Mouse (Mus musculus): ENCODE measurements at regions not wholly inside any gene's neighbourhood (a gene's known extent, or its start where the extent isn't known, plus 50 kb on each side); places are given as distances from the start of the nearest gene placed in this dataset.
A peak's percentile ranks its signal among the peaks of the same experiment; 100 is the strongest.
"Not testable (repeated sequence)": the region's sequence is repeated elsewhere in the genome, so short reads cannot be mapped to it uniquely, and the experiment has no call there.

DNA sequence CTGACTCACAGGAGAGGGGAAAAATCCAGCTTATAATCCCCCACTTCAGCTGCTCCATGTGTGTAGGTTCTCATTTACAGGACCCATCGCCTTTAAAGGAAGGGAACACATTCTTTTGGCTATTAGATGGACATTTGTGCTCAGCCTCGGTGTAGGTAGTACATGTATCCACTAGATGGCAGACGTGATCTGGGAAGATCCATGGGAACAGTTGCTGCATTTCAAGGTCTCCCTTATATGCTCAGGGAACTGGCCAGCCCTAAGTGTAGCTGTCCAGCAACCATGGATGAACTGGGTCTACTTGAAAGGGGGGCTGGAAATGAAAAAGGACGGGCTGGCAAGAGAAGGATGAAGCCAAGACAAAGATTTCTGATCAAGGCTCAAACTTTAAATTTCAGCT, 124.0 kb downstream of the Akain1 start:
- peak; percentile 29 to 57 for DNase-seq (ENCODE audit: low spot score in 2 of 2)

DNA sequence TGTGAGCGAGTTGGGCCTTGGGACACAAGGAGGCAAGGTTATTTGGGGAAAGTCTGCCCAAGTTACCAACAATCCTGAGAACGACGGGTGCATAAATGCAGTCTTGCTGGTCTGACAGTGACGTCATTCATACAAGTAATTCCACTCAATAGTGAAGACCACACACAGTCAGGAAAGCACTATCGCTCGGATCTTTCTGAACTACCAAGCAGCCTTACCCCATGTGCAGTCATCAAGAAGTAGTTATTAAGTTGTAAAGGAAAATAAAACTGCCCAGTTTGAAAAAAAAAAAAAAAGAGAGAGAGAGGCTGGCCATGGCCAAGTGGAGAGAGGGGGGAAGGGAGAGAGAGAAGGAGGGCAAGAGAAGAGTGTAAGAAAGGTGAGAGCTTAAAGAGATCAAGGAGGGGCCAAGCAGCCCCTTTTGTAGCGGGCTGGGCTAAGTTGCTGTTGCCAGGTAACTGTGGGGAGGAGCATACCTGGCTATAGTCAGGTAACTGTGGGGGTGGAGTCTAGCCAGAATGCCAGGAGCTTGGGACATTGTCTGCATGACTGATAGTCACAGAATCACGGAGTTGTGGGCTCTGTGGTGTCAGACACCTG, 132.0 kb downstream of the Akain1 start:
- not testable (repeated sequence) for DNase-seq (ENCODE audit: low spot score in 2 of 2)

DNA sequence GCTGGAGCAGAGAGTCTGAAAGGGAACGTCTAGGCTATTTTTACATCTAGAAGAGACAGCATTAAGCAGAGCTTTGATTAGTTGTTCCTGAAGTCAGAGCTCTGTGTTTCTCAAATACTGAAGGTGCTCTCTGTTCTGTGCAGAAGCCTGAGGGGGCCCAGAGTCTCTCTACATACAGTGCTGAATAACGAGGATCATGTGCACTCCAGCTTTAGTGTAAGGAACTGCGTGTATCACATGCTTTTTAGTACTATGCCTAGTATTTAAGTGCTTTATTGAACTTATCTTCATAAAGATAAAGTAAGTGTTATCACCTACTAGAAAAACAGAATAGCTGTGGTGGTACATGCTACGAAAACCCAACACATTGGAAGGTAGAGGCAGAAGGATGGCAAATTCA, 151.4 kb downstream of the Akain1 start:
- DNase-seq (ENCODE audit: low spot score in 2 of 2), result no peak

GRCm38 (mm10) chr17:69597773-69598295, 158.7 kb downstream of the Akain1 start:
- DNase-seq (ENCODE audit: low spot score in 2 of 2), result no peak

- no peak for DNase-seq (ENCODE audit: low spot score in 2 of 2)
Measured at GRCm38 (mm10) chr17:69598461-69598860, 159.3 kb downstream of the Akain1 start.

DNA sequence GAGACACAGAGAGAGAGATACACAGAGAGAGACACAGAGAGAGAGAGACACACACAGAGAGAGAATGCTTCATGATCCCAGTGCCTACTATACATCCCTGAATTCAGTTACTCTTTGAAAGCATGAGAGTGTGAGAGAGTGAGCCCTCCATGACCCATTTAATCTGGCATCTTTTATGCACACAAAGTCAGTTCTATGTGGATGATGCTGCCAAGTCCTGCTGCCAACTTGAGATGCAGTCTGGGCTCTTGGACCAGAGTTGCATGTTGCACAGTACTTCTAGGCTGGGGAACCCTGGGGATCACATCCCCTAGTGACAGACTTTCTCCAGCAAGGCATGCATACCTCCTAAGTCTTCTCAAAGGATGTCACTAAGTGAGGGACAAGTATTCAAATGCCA, 164.5 kb downstream of the Akain1 start:
- DNase-seq (ENCODE audit: low spot score in 2 of 2), result no peak

DNA sequence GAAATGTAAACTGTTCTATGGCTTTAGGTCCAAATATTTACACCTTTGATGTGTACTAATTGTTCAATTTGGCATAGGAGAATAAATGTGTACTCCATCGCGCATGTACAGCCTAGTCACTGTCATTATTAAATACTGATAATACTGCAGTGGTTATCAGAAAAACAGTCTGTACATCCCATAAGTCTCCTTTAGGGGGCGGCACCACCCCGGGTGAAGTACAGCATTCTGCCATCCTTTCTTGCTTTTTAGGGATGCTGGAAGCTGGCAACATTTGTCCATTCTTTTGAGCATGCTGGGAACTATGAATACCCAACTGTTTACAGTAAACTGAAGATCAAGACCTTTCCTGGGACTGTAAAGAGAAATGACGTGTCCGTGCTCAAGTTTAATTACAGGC, 165.6 kb downstream of the Akain1 start:
- DNase-seq (ENCODE audit: low spot score in 2 of 2), result peak in 1 of 2 experiments; percentile 38

DNA sequence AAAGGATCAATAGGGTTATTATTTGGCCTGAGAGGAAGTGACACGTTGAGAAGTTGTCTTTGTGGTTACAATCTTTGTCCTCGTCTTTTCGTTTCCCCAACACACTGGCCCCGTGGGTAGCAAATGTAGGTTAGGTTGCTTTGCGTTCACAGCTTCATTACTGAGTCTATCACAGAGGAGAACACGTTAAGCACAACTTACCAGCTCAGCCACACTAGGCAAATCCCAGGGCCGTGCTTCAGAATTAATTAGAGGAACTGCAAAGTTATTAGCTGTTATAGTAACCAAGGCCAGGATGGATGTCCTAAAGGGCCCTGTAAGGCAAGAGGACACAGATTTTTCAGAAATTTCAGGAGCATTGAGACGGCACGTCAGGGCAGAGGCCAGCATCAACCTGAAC, 166.3 kb downstream of the Akain1 start:
- DNase-seq (ENCODE audit: low spot score in 2 of 2), result no peak

- no peak for DNase-seq (ENCODE audit: low spot score in 2 of 2)
Measured at GRCm38 (mm10) chr17:69631411-69631810, 192.3 kb downstream of the Akain1 start.

DNA sequence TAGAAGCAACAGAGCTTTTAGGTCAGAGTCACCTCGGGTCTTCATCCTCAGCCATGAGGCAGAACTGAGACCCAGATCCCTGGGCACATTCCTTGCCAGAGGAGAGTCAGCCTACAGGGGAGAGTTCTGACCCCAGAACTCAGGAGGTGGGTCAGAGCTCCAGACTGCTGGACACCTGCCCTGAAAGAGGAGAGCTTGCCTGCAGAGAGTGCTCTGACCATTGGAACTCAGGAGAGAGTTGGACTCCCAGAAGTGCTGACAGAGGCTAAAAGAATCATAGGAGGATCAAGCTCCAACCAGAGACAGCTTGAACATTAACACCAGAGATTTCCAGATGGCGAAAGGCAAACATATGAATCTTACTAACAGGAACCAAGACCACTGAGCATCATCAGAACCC, 211.4 kb downstream of the Akain1 start:
- not testable (repeated sequence) for DNase-seq (ENCODE audit: low spot score in 2 of 2)

GRCm38 (mm10) chr17:69654586-69654985, 215.5 kb downstream of the Akain1 start:
- no peak for DNase-seq (ENCODE audit: low spot score in 2 of 2)

- DNase-seq (ENCODE audit: low spot score in 2 of 2), result peak; percentile 38 to 52
Measured at GRCm38 (mm10) chr17:69672530-69672929, 233.4 kb downstream of the Akain1 start.

DNA sequence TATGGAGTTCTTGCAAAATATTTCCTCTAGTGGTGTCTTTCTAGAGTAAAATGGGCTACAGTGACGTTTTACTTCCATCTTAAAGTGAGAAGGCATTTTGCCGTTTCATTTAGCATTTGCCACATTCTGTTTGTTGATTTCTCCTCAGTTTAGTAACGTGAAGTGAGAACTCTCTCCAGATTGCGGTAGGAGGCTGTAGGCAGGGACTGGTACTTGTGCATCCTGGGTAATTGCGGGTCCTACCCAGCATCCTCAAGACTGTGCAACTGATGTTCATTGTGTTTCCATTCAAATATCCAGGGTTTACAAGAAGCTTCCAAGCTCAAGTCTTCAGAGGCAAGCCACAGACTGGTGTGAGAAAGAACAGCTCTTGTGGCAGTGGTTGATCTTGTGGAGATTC, 244.0 kb downstream of the Akain1 start:
- no peak for DNase-seq (ENCODE audit: low spot score in 2 of 2)

DNA sequence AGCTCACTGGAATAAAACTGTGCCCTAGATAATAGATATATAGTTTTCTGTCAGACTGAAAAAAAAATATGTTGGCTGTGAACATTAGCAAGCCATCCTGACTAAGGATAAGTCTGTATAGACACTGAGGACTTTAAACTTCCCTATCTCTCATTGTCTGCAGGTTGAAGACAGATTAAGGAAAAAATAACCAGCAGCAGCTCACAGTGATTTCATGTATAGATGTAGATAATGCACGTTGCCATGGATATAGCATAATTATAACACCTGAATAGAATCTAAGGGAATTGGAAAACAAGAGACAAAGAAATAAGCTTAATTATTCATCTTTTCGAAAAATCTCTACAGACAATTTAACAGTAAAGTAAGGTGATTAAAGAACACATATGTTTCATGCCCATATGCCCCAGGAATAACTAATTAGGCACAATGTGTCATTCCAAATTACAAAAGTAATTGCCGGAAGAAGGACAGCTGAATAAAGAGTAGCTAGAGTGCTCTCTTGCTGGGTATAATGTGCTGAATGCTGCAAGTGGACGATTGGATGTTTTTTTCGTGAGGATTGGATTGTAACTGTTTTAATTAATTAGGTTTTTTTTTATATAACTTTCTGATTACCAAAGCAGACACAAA, 246.6 kb downstream of the Akain1 start:
- no peak for DNase-seq (ENCODE audit: low spot score in 2 of 2)

DNA sequence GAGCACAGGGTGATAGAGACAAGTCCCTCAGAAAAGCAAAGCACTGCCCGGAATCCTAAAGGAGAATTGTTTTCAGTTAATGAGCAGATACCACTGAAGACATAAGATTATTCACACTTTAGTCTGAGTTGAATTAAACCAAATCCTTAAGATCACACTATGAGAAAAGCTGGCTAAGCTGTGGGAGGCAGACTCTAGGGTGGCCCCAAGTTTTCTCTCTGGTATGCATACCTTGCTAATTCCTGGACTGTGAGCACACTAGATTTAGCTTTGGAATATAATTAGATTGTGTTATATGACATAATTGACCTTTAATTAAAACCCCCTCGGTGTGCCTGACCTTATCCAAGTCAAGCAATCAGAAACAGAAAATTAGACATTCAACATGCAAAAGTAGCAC, 247.3 kb downstream of the Akain1 start:
- no peak for DNase-seq (ENCODE audit: low spot score in 2 of 2)

GRCm38 (mm10) chr17:69695341-69695740, 256.2 kb downstream of the Akain1 start:
- DNase-seq (ENCODE audit: low spot score in 2 of 2), result no peak

DNA sequence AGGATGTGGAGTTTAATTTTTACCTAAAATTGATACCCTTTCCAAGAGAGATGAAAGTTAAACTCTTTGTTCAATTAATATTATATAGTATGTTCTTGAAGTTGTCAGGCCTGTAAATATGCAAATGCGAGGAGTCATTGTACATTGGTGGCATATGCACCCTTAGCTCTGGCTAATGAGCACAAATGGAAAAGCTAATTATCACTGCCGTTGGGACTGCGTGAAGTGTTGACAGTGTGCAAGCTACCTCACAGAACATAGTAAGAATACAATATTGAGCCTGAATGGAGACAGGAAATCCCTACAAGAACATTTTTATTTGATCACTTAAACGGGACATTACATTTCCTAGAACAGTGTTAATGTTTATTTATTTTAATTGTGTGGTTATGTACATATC, 241.5 kb upstream of the Dlgap1 start:
- no peak for DNase-seq (ENCODE audit: low spot score in 2 of 2)

- DNase-seq (ENCODE audit: low spot score in 2 of 2), result no peak
Measured at GRCm38 (mm10) chr17:69732981-69733380, 235.9 kb upstream of the Dlgap1 start.

GRCm38 (mm10) chr17:69736379-69737096, 232.3 kb upstream of the Dlgap1 start:
- DNase-seq (ENCODE audit: low spot score in 2 of 2), result no peak

DNA sequence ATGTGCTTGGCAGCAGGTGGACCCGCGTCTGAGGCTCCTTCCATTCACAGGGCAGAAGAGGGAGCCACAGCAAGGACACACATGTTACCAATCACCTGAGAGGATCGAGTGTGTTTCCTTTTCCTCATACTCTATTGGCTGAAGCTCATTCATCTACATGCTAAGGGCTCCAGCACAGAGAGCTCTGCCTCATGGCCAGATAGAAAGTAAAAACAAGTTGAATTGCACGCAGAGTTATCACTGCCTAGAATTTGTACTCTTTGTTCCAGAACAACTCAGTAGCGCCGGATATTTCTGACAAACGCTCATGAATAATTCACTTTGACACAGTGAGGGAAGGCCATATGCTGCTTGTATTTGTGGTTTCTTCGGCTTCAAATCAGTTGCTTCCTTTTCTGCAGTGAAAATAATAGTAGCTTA, 199.9 kb upstream of the Dlgap1 start:
- peak; percentile 14 to 17 for DNase-seq (ENCODE audit: low spot score in 2 of 2)

DNA sequence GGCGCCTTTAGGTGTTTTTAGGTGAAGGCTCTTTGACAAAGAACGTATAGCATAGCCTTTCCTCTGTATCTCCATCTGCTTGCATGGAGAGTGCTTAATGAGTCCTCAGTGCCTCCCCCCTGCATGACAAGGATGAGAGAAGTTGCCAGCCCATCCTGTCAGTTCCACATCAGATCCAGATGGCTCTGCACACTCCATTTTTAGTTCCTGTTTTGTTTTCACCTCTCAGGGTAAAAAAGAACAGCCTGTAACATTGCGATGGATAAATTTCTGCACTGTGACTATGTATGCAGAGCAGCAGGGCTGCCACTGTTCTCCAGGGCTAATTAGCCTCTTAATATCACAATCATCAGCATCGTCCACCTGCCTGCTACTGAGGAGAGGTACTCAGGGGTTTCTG, 198.8 kb upstream of the Dlgap1 start:
- peak; percentile 19 to 29 for DNase-seq (ENCODE audit: low spot score in 2 of 2)

DNA sequence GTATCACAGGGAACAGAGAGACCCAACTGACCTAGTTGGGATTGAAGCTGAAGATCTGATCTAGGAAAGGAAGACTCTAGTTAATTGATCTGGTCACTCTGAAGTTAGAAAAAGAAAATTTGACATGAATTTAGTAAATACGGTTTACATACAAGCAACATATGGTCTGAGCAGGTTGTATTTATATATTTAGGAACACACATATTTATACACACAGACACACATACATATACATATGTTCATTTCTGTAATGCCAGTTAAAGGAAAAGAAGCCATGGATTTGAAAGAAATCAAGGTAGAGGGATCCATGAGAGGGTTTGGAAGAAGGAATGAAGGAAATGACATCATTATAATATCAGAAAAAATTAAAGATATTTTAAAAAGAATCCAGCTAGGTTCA, 187.7 kb upstream of the Dlgap1 start:
- DNase-seq (ENCODE audit: low spot score in 2 of 2), result no peak

GRCm38 (mm10) chr17:69786985-69787384, 181.9 kb upstream of the Dlgap1 start:
- DNase-seq (ENCODE audit: low spot score in 2 of 2), result no peak

Data from frontal cortex, postnatal 14 days (tissue).